Mouse (Mus musculus) stomach, postnatal 0 days (tissue): ENCODE measurements around the gene Pitpnm2.

Experiments used
- CTCF ChIP-seq: IDR thresholded peaks from 2 replicates; pipeline ENCODE4 v1.5.1; 2016; ENCODE audit warnings: antibody characterized with exemption, low read depth, mild to moderate bottlenecking, moderate library complexity
- EP300 ChIP-seq: optimal IDR thresholded peaks from 2 replicates; pipeline ENCODE3; 2016; ENCODE audit warnings: antibody characterized with exemption

DNA sequence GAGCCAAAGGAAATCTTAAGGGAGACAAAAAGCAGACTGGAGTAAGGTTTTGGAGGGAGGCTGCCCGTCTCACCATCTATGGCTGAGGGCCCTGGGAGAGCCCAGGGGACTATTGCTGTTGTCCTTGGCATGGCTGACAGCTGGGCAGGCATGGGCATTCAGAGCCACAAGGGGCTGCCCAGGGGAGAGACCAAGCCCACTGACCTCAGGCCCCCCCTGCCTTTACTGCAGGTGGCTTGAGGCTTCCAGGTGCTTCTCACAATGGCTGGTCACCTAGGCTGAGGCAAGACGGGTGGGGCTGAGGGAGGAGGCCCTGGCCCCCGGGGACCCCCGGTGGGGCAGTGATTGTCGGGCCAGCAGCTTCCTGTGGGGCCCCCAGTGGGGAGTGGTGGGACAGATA lies 130.4 kb downstream of the Pitpnm2 start:
- no peak for TF ChIP-seq CTCF
- TF ChIP-seq EP300, result no peak
